Mouse (Mus musculus): ENCODE results near the gene Stk32c. TPM values are rescaled to one million over a fixed set of nuclear protein-coding genes. Genes with fewer than 3 reads are reported as not detected.

Stk32c gene
- polyA plus RNA-seq, 2 experiments: 0.12 TPM; not detected in 1

GRCm38 (mm10) chr7:139068182-139068623 is 144.9 kb downstream of the Stk32c start:
- Histone ChIP-seq H3K9me3 (ENCODE audit: control insufficient read depth, low read length) (no peaks in the 10 kb centered on the region), H3K9ac (replicated peaks) (no peak overlapping the region), H3K27me3 (ENCODE audit: control insufficient read depth, insufficient read depth, low read length) (no peaks in the 10 kb centered on the region), H3K4me1 (replicated peaks; ENCODE audit: control insufficient read depth in 2 of 2, insufficient read depth in 2 of 2, low read length in 1 of 2) (no peaks in the 10 kb centered on the region), H3K36me3 (replicated peaks; ENCODE audit: control insufficient read depth, insufficient read depth, low read depth) (no peaks in the 10 kb centered on the region), H3K4me3 (ENCODE audit: insufficient read depth in 1 of 2, low read depth in 2 of 2, low read length in 2 of 2) (no peak overlapping the region), H3K4me2 (ENCODE audit: low read depth) (no peak overlapping the region), H3K27ac (no peak overlapping the region)
- peak in 1 of 3 experiments; percentile 9 for DNase-seq (ENCODE audit: low read depth in 3 of 3, low spot score in 3 of 3)
- TF ChIP-seq EP300 (IDR thresholded peaks at IDR 0.05; ENCODE audit: low read depth): no peak
- TF ChIP-seq CTCF (IDR thresholded peaks at IDR 0.05; ENCODE audit: low read depth): peak; percentile 65
- WGBS (ENCODE audit: insufficient replicate concordance): 0% methylated on average over 2 of the region's 2 CpGs
- ATAC-seq (ENCODE audit: insufficient read depth): no peak

- no peaks in the 10 kb centered on the region for H3K9me3 ChIP-seq (ENCODE audit: control insufficient read depth, low read length)
- no peak for DNase-seq (ENCODE audit: low read depth in 3 of 3, low spot score in 3 of 3)
- no peaks in the 10 kb centered on the region for H3K4me1 ChIP-seq (replicated peaks; ENCODE audit: control insufficient read depth in 2 of 2, insufficient read depth in 2 of 2, low read length in 1 of 2)
- no peak overlapping the region for H3K4me2 ChIP-seq (ENCODE audit: low read depth)
- no peak for TF ChIP-seq EP300 (IDR thresholded peaks at IDR 0.05; ENCODE audit: low read depth)
- TF ChIP-seq CTCF (IDR thresholded peaks at IDR 0.05; ENCODE audit: low read depth): peak; percentile 54
- H3K36me3 ChIP-seq (replicated peaks; ENCODE audit: control insufficient read depth, insufficient read depth, low read depth): no peaks in the 10 kb centered on the region
- no peaks in the 10 kb centered on the region for H3K27me3 ChIP-seq (ENCODE audit: control insufficient read depth, insufficient read depth, low read length)
- H3K9ac ChIP-seq (replicated peaks): no peak overlapping the region
- H3K4me3 ChIP-seq (ENCODE audit: insufficient read depth in 1 of 2, low read depth in 2 of 2, low read length in 2 of 2): no peak overlapping the region
- 31% methylated on average over 4 of the region's 4 CpGs for WGBS (ENCODE audit: insufficient replicate concordance)
- no peak for ATAC-seq (ENCODE audit: insufficient read depth)
- H3K27ac ChIP-seq: no peak overlapping the region
Measured at GRCm38 (mm10) chr7:139063406-139063805, 149.7 kb downstream of the Stk32c start.

Other genes starting within 250 kb of the Stk32c start
- gene Dpysl4, start 127.3 kb downstream of the Stk32c start, polyA plus RNA-seq (2012; rRNA removed): 0.10 and 0.18 TPM in 2 replicates
- 0.08 and 0.15 TPM in 2 replicates for gene Dpysl4, start 127.3 kb downstream of the Stk32c start, polyA plus RNA-seq (2014; fragmentation: Nextera tagmentation; extraction: Ambion mirVana)
- 0.17 and 0.27 TPM in 2 replicates for gene Lrrc27, start 319 bp downstream of the Stk32c start, polyA plus RNA-seq (2012; rRNA removed)
- gene Lrrc27, start 319 bp downstream of the Stk32c start, polyA plus RNA-seq (2014; fragmentation: Nextera tagmentation; extraction: Ambion mirVana): 0.49 and 0.52 TPM in 2 replicates
- 1.00 and 1.0 TPM in 2 replicates for gene Pwwp2b, start 35.2 kb upstream of the Stk32c start, polyA plus RNA-seq (2012; rRNA removed)
- 1.3 and 1.4 TPM in 2 replicates for gene Pwwp2b, start 35.2 kb upstream of the Stk32c start, polyA plus RNA-seq (2014; fragmentation: Nextera tagmentation; extraction: Ambion mirVana)
- gene Inpp5a, start 175.8 kb upstream of the Stk32c start, polyA plus RNA-seq (2012; rRNA removed): 1.8 and 2.4 TPM in 2 replicates
- gene Inpp5a, start 175.8 kb upstream of the Stk32c start, polyA plus RNA-seq (2014; fragmentation: Nextera tagmentation; extraction: Ambion mirVana): 3.5 and 5.0 TPM in 2 replicates